Mouse (Mus musculus) CH12.LX (cell line): ENCODE measurements at regions not wholly inside any gene's neighbourhood (a gene's known extent, or its start where the extent isn't known, plus 50 kb on each side); places are given as distances from the start of the nearest gene placed in this dataset.

ENCODE experiments used
- CTCF ChIP-seq, 2 experiments: IDR thresholded peaks in 1 of 2; conservative IDR thresholded peaks in 1 of 2; 2 replicates each; pipeline ENCODE4 v1.5.1; 2011 to 2012; ENCODE audit warnings: low read depth in 2 of 2, low read length in 2 of 2, improper control_type of control experiment in 1 of 2, inconsistent platforms in 1 of 2, mild to moderate bottlenecking in 1 of 2, moderate library complexity in 1 of 2
- E2F4 ChIP-seq: IDR thresholded peaks from 2 replicates; pipeline ENCODE4 v1.6.1; 2011; ENCODE audit warnings: low read depth, low read length, improper control_type of control experiment; ENCODE audit not compliant: insufficient replicate concordance
- EP300 ChIP-seq: IDR thresholded peaks from 2 replicates; pipeline ENCODE4 v1.6.1; 2011; ENCODE audit warnings: low read length, improper control_type of control experiment
- MAFK ChIP-seq: IDR thresholded peaks from 2 replicates; pipeline ENCODE4 v1.6.1; 2011; ENCODE audit warnings: low read length, improper control_type of control experiment; ENCODE audit not compliant: insufficient replicate concordance
- MAX ChIP-seq: IDR thresholded peaks from 2 replicates; pipeline ENCODE4 v1.6.1; 2011; ENCODE audit warnings: low read length, improper control_type of control experiment
- POLR2A ChIP-seq: IDR thresholded peaks from 2 replicates; pipeline ENCODE4 v1.6.1; 2011; ENCODE audit warnings: low read depth, mild to moderate bottlenecking, improper control_type of control experiment, low read length
- ZMIZ1 ChIP-seq: IDR thresholded peaks from 2 replicates; pipeline ENCODE4 v1.6.1; 2012; ENCODE audit warnings: low read depth, mild to moderate bottlenecking, inconsistent platforms, low read length, improper control_type of control experiment

DNA sequence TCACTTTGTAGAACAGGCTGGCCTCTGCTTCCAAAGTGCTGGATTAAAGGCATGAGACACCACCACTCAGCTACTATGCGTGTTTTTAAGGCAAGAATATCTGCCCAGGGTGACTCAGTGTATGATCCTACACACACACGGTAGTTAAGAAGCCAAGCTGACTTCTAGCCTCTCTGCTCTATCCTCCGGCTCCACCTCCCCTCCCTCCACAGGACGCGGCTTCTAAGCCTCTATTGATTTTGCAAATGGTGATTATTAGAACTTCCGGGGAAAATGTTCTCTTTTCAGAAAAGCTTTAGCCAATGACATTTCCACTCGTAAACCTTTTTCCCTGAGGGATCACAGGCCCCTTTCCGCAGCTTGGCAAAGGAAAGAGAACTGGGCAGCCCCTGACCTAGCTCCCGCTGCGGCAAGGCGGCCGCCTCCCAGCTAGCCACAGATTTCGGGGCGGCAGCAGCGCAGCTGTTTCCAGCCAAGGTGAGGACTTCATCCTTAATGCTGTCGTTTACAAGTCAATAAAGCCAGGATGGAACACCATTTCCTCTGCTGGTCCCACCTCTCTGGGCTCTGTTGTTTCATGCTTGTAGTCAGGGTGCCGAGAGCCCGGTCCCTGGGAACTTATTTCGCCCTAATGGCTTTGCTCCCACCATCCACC lies 154.0 kb downstream of the Mycn start:
- TF ChIP-seq MAFK = no peak
- TF ChIP-seq POLR2A = no peak
- no peak for TF ChIP-seq MAX
- TF ChIP-seq E2F4 = no peak
- TF ChIP-seq CTCF (conservative IDR thresholded peaks at IDR 0.05 in 1 of 2, IDR thresholded peaks at IDR 0.05 in 1 of 2; ENCODE audit: low read depth in 2 of 2, low read length in 2 of 2) = no peak
- no peak for TF ChIP-seq ZMIZ1
- no peak for TF ChIP-seq EP300
